Mouse (Mus musculus): Measurements from ENCODE around the gene Cd244a. TPM values are rescaled to one million over a fixed set of nuclear protein-coding genes. Genes with fewer than 3 reads are reported as not detected.

Gene Cd244a
- polyA plus RNA-seq, 1 experiment from 2014 or later: 0.12 TPM

- Histone ChIP-seq H3K4me1 (ENCODE audit: control insufficient read depth, insufficient read depth, low read length) (no peaks in the 10 kb centered on the region), H3K27ac (ENCODE audit: low read depth, low read length) (no peak overlapping the region), H3K9ac (ENCODE audit: low read length) (no peak overlapping the region), H3K36me3 (ENCODE audit: control insufficient read depth, insufficient read depth, low read length) (no peaks in the 10 kb centered on the region), H3K27me3 (ENCODE audit: control insufficient read depth, insufficient read depth, low read length) (no peaks in the 10 kb centered on the region), H3K9me3 (ENCODE audit: control insufficient read depth, low read length) (no peaks in the 10 kb centered on the region), H3K4me3 (ENCODE audit: low read depth, low read length) (no peak overlapping the region), H3K4me2 (ENCODE audit: low read depth) (no peak overlapping the region)
- 73% methylated on average over 5 of the region's 5 CpGs for WGBS
- ATAC-seq (ENCODE audit: insufficient read depth, low FRiP score, low TSS enrichment) (no peak), DNase-seq (ENCODE audit: low spot score) (no peak)
Measured at GRCm38 (mm10) chr1:171646429-171646940, 87.5 kb downstream of the Cd244a start.

GRCm38 (mm10) chr1:171647716-171648115 is 88.7 kb downstream of the Cd244a start:
- WGBS: 89% methylated on average over 5 of the region's 5 CpGs
- no peaks in the 10 kb centered on the region for H3K4me1 ChIP-seq (ENCODE audit: control insufficient read depth, insufficient read depth, low read length)
- DNase-seq (ENCODE audit: low spot score) (no peak), ATAC-seq (ENCODE audit: insufficient read depth, low FRiP score, low TSS enrichment) (no peak)
- no peak overlapping the region for H3K9ac ChIP-seq (ENCODE audit: low read length)
- no peak overlapping the region for H3K4me3 ChIP-seq (ENCODE audit: low read depth, low read length)
- H3K4me2 ChIP-seq (ENCODE audit: low read depth): no peak overlapping the region
- H3K36me3 ChIP-seq (ENCODE audit: control insufficient read depth, insufficient read depth, low read length): no peaks in the 10 kb centered on the region
- no peak overlapping the region for H3K27ac ChIP-seq (ENCODE audit: low read depth, low read length)
- no peaks in the 10 kb centered on the region for H3K9me3 ChIP-seq (ENCODE audit: control insufficient read depth, low read length)
- H3K27me3 ChIP-seq (ENCODE audit: control insufficient read depth, insufficient read depth, low read length): no peaks in the 10 kb centered on the region

GRCm38 (mm10) chr1:171648840-171649239 is 89.8 kb downstream of the Cd244a start:
- no peaks in the 10 kb centered on the region for H3K9me3 ChIP-seq (ENCODE audit: control insufficient read depth, low read length)
- no peak for ATAC-seq (ENCODE audit: insufficient read depth, low FRiP score, low TSS enrichment)
- WGBS: 82% methylated on average over 8 of the region's 8 CpGs

GRCm38 (mm10) chr1:171652734-171653133 is 93.7 kb downstream of the Cd244a start, which contains the start of gene Slamf7:
Gene Slamf7, minus strand, starts transcription at chr1:171653035.
- no peak for ATAC-seq (ENCODE audit: insufficient read depth, low FRiP score, low TSS enrichment)
- H3K4me3 ChIP-seq (ENCODE audit: low read depth, low read length): no peak within 1 kb of the TSS
- H3K27ac ChIP-seq (ENCODE audit: low read depth, low read length): no peak within 1 kb of the TSS
- H3K9ac ChIP-seq (ENCODE audit: low read length): no peak within 1 kb of the TSS
- no peaks in the 10 kb centered on the region for H3K36me3 ChIP-seq (ENCODE audit: control insufficient read depth, insufficient read depth, low read length)
- no peaks in the 10 kb centered on the region for H3K9me3 ChIP-seq (ENCODE audit: control insufficient read depth, low read length)
- H3K27me3 ChIP-seq (ENCODE audit: control insufficient read depth, insufficient read depth, low read length): no peaks in the 10 kb centered on the region
- no peaks in the 10 kb centered on the region for H3K4me1 ChIP-seq (ENCODE audit: control insufficient read depth, insufficient read depth, low read length)
- DNase-seq (ENCODE audit: low spot score): no peak
- WGBS: 88% methylated on average over 5 of the region's 5 CpGs
- no peak within 1 kb of the TSS for H3K4me2 ChIP-seq (ENCODE audit: low read depth)

More at GRCm38 (mm10) chr1:171648840-171649239, 89.8 kb downstream of the Cd244a start:
- Histone ChIP-seq H3K4me2 (ENCODE audit: low read depth) (no peak overlapping the region), H3K4me1 (ENCODE audit: control insufficient read depth, insufficient read depth, low read length) (no peaks in the 10 kb centered on the region), H3K27ac (ENCODE audit: low read depth, low read length) (no peak overlapping the region), H3K9ac (ENCODE audit: low read length) (no peak overlapping the region), H3K27me3 (ENCODE audit: control insufficient read depth, insufficient read depth, low read length) (no peaks in the 10 kb centered on the region), H3K36me3 (ENCODE audit: control insufficient read depth, insufficient read depth, low read length) (no peaks in the 10 kb centered on the region), H3K4me3 (ENCODE audit: low read depth, low read length) (no peak overlapping the region)
- no peak for DNase-seq (ENCODE audit: low spot score)

DNA sequence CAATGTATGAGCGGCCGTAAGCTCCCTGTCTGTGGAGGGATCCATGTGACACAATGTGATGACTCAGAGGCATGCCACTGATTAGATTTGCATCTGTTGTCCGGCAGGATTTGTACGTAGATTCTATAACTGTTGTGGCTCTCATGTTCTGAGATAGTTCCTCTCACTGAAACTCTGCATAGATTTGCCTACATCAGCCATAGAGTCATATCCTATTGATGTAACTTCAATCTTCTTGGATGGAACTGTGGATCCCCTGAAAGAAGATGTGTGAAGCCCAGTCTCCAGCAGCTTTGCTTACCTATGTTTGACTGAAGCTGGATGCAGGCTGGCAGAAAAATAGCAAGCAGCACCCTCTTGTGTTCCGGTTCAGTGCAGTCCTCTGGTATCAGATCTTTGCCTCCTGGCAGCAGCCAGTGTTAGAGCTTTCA is 99.6 kb downstream of the Cd244a start:
- no peaks in the 10 kb centered on the region for H3K27me3 ChIP-seq (ENCODE audit: control insufficient read depth, insufficient read depth, low read length)
- no peak overlapping the region for H3K9ac ChIP-seq (ENCODE audit: low read length)
- no peak overlapping the region for H3K4me3 ChIP-seq (ENCODE audit: low read depth, low read length)
- no peaks in the 10 kb centered on the region for H3K36me3 ChIP-seq (ENCODE audit: control insufficient read depth, insufficient read depth, low read length)
- no peak overlapping the region for H3K27ac ChIP-seq (ENCODE audit: low read depth, low read length)
- WGBS: 81% methylated on average over 5 of the region's 5 CpGs
- no peaks in the 10 kb centered on the region for H3K9me3 ChIP-seq (ENCODE audit: control insufficient read depth, low read length)
- no peak for ATAC-seq (ENCODE audit: insufficient read depth, low FRiP score, low TSS enrichment)
- H3K4me2 ChIP-seq (ENCODE audit: low read depth): no peak overlapping the region
- no peak for DNase-seq (ENCODE audit: low spot score)
- H3K4me1 ChIP-seq (ENCODE audit: control insufficient read depth, insufficient read depth, low read length): no peaks in the 10 kb centered on the region

Small RNAs within 50 kb of the gene (microRNA-seq; reads per million reads assigned to microRNA genes)
- gene Mir7683: not detected

Other genes with a start within 250 kb of the Cd244a start
- 50.4 and 57.6 TPM in 2 replicates for gene Dedd, start 230.0 kb upstream of the Cd244a start, polyA plus RNA-seq (2014; fragmentation: Nextera tagmentation; extraction: Ambion mirVana)
- 30.7 and 34.0 TPM in 2 replicates for gene Nit1, start 213.5 kb upstream of the Cd244a start, polyA plus RNA-seq (2014; fragmentation: Nextera tagmentation; extraction: Ambion mirVana)
- 61.2 and 68.0 TPM in 2 replicates for gene Pfdn2, start 213.5 kb upstream of the Cd244a start, polyA plus RNA-seq (2014; fragmentation: Nextera tagmentation; extraction: Ambion mirVana)
- gene Klhdc9, start 198.4 kb upstream of the Cd244a start, polyA plus RNA-seq (2014; fragmentation: Nextera tagmentation; extraction: Ambion mirVana): 2.1 and 2.2 TPM in 2 replicates
- gene Nectin4, start 189.1 kb upstream of the Cd244a start, polyA plus RNA-seq (2014; fragmentation: Nextera tagmentation; extraction: Ambion mirVana): 1.1 and 1.7 TPM in 2 replicates
- 0.41 and 0.78 TPM in 2 replicates for gene Arhgap30, start 170.2 kb upstream of the Cd244a start, polyA plus RNA-seq (2014; fragmentation: Nextera tagmentation; extraction: Ambion mirVana)
- 151 and 162 TPM in 2 replicates for gene Usf1, start 147.9 kb upstream of the Cd244a start, polyA plus RNA-seq (2014; fragmentation: Nextera tagmentation; extraction: Ambion mirVana)
- gene Tstd1, start 140.3 kb upstream of the Cd244a start, polyA plus RNA-seq (2014; fragmentation: Nextera tagmentation; extraction: Ambion mirVana): 3.6 and 3.8 TPM in 2 replicates
- gene F11r, start 121.7 kb upstream of the Cd244a start, polyA plus RNA-seq (2014; fragmentation: Nextera tagmentation; extraction: Ambion mirVana): 16.9 and 21.0 TPM in 2 replicates
- gene Alyref2, start 55.7 kb upstream of the Cd244a start, polyA plus RNA-seq (2014; fragmentation: Nextera tagmentation; extraction: Ambion mirVana): 13.2 and 15.7 TPM in 2 replicates
- not detected in 2 replicates for gene Itln1, start 23.9 kb upstream of the Cd244a start, polyA plus RNA-seq (2014; fragmentation: Nextera tagmentation; extraction: Ambion mirVana)
- not detected in 2 replicates for gene Ly9, start 48.2 kb downstream of the Cd244a start, polyA plus RNA-seq (2014; fragmentation: Nextera tagmentation; extraction: Ambion mirVana)
- gene Slamf7, start 93.8 kb downstream of the Cd244a start, polyA plus RNA-seq (2014; fragmentation: Nextera tagmentation; extraction: Ambion mirVana): not detected in 2 replicates
- 0.47 and 0.72 TPM in 2 replicates for gene Cd48, start 122.8 kb downstream of the Cd244a start, polyA plus RNA-seq (2014; fragmentation: Nextera tagmentation; extraction: Ambion mirVana)
- 0.08 and 0.40 TPM in 2 replicates for gene Slamf1, start 207.9 kb downstream of the Cd244a start, polyA plus RNA-seq (2014; fragmentation: Nextera tagmentation; extraction: Ambion mirVana)